Mouse (Mus musculus): Measurements from ENCODE around the gene Drc7. TPM values are rescaled to one million over a fixed set of nuclear protein-coding genes. Genes with fewer than 3 reads are reported as not detected.
A peak's percentile ranks its signal among the peaks of the same experiment; 100 is the strongest.

The Drc7 gene
- polyA plus RNA-seq, 1 experiment from 2014 or later = 0.50 TPM

DNA sequence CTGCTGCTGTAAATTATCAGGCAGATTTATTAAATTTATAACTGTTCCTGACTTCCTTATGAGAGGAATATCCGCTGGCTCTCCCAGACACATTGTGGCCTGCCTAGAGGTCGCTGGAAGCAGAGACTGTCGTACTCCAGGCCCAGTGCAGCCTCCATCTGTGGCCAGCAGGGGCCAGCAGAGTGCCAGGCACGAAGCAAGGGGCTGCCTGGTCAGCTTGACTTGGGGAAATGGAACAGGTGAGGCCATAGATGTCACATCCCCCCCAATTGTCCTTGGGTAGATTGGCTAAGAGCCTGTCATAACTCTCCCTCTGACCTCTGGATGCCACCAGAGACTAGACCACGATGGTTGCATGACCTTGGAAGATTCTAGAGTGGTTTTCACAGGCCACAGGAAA lies 44.1 kb downstream of the Drc7 start:
- 28% methylated on average over 5 of the region's 5 CpGs for WGBS (ENCODE audit: insufficient replicate concordance)
- no peaks in the 10 kb centered on the region for H3K4me1 ChIP-seq (ENCODE audit: control insufficient read depth, low read depth, low read length)
- peak; percentile 36; the same call in 1 of the 2 replicates for ATAC-seq (ENCODE audit: low read depth)
- H3K4me3 ChIP-seq (ENCODE audit: low read depth, low read length) = no peak overlapping the region
- H3K27ac ChIP-seq (ENCODE audit: low read length) = no peak overlapping the region
- H3K4me2 ChIP-seq (ENCODE audit: low read depth, low read length) = no peak overlapping the region
- 0 out of 2 replicates have a peak, but pooled peaks cover 2% of the 10 kb centered on the region for H3K36me3 ChIP-seq (ENCODE audit: control insufficient read depth, insufficient read depth)
- H3K27me3 ChIP-seq (ENCODE audit: control insufficient read depth, insufficient read depth, low read depth, low read length) = no peaks in the 10 kb centered on the region
- H3K9me3 ChIP-seq (replicated peaks; ENCODE audit: control insufficient read depth, low read length) = no peaks in the 10 kb centered on the region
- no peak overlapping the region for H3K9ac ChIP-seq (ENCODE audit: low read depth, low read length)

DNA sequence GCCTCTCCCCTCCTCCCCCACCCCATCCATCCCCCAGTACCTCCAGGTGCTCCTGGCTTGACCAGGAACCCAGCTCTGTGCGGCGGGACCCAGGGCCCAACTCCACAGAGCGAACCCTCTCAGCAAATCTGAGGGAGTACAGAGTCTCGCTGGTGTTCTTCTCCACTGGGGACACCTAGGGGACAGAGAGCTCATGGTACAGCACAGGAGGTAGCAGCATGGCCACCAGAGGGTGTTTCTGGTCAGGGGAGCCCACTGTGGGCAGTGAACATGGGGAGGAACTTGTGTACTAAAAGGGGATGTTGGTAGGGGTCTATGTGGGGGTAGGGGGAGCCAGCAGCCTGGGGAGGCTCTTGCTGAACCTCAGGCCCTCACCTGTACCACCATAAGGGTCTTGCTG lies 47.1 kb downstream of the Drc7 start:
- no peak overlapping the region for H3K4me3 ChIP-seq (ENCODE audit: low read depth, low read length)
- H3K4me2 ChIP-seq (ENCODE audit: low read depth, low read length) = no peak overlapping the region
- ATAC-seq (ENCODE audit: low read depth) = no peak
- no peaks in the 10 kb centered on the region for H3K4me1 ChIP-seq (ENCODE audit: control insufficient read depth, low read depth, low read length)
- no peaks in the 10 kb centered on the region for H3K9me3 ChIP-seq (replicated peaks; ENCODE audit: control insufficient read depth, low read length)
- H3K27ac ChIP-seq (ENCODE audit: low read length) = no peak overlapping the region
- no peak overlapping the region for H3K9ac ChIP-seq (ENCODE audit: low read depth, low read length)
- no peaks in the 10 kb centered on the region for H3K27me3 ChIP-seq (ENCODE audit: control insufficient read depth, insufficient read depth, low read depth, low read length)
- WGBS (ENCODE audit: insufficient replicate concordance) = 72% methylated on average over 4 of the region's 4 CpGs
- 0 out of 2 replicates have a peak, but pooled peaks cover 2% of the 10 kb centered on the region for H3K36me3 ChIP-seq (ENCODE audit: control insufficient read depth, insufficient read depth)

DNA sequence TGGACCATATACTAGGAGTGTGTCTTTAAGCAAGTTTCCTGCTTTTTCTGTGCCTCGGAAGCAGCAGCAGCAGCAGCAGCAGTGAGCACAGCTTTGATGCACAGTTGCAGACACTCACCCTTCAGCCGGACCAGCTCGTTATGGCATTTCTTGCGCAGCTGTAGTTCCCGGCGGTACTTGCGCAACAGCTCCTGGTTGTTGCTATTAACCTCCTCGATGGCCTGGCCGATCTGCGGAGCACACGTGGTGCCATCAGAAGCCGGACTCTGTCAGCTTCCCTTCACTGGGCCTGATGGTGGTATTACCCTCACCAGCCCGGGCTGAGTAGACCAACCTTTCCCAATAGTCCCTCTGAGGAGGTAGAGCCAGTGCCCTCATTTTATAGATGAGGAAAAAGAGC lies 52.4 kb downstream of the Drc7 start:
- 52% methylated on average over 13 of the region's 13 CpGs for WGBS (ENCODE audit: insufficient replicate concordance)
- peak; percentile 53; the same call in 1 of the 2 replicates for ATAC-seq (ENCODE audit: low read depth)
- no peak overlapping the region for H3K4me2 ChIP-seq (ENCODE audit: low read depth, low read length)

DNA sequence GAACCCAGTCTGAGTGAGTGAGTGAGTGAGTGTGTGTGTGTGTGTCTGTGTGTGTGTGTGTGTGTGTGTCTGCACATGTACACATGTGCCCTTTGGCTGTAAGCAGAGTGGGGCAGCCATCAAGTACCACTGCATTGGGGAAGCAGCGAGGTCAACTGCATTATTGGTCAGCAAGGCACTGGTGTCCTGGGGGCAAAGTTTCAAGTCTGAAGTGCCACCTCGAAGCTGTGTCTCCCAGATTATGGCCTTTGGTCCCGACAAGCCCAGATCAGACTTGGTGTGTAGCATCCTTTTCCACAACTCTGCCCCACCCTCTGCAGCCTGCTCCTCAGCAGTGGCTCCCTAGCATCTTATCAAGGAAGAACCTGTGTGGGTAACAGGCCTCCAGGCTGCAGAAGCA lies 57.7 kb downstream of the Drc7 start:
- 43% methylated on average over 3 of the region's 3 CpGs for WGBS (ENCODE audit: insufficient replicate concordance)
- Histone ChIP-seq H3K27me3 (ENCODE audit: control insufficient read depth, insufficient read depth, low read depth, low read length) (no peaks in the 10 kb centered on the region), H3K4me3 (ENCODE audit: low read depth, low read length) (no peak overlapping the region)

More for the DNA sequence above, 52.4 kb downstream of the Drc7 start:
- Histone ChIP-seq H3K9me3 (replicated peaks; ENCODE audit: control insufficient read depth, low read length) (no peaks in the 10 kb centered on the region), H3K27me3 (ENCODE audit: control insufficient read depth, insufficient read depth, low read depth, low read length) (no peaks in the 10 kb centered on the region), H3K9ac (ENCODE audit: low read depth, low read length) (no peak overlapping the region), H3K27ac (ENCODE audit: low read length) (no peak overlapping the region), H3K4me3 (ENCODE audit: low read depth, low read length) (no peak overlapping the region), H3K4me1 (ENCODE audit: control insufficient read depth, low read depth, low read length) (no peaks in the 10 kb centered on the region), H3K36me3 (ENCODE audit: control insufficient read depth, insufficient read depth) (no peaks in the 10 kb centered on the region)

DNA sequence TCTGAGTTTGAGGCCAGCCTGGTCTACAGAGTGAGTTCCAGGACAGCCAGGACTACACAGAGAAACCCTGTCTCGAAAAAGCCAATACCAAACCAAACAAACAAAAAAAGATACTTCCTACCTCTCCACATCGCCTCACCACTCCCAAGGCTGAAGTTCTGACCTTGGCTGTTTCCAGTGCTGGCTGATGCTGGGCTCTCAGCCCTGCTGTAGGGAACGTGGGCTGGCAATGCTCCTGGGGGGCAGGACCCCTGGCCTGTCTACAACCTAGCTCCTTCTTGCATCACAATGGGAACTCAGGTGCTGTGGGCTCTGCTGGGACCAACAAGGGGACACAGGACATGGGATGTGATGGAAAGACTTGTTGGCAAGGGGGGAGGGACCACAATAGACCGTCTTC lies 58.2 kb downstream of the Drc7 start:
- WGBS (ENCODE audit: insufficient replicate concordance) = 49% methylated on average over 4 of the region's 4 CpGs
- Histone ChIP-seq H3K4me1 (ENCODE audit: control insufficient read depth, low read depth, low read length) (no peaks in the 10 kb centered on the region), H3K9ac (ENCODE audit: low read depth, low read length) (no peak overlapping the region), H3K36me3 (ENCODE audit: control insufficient read depth, insufficient read depth) (no peaks in the 10 kb centered on the region), H3K27ac (ENCODE audit: low read length) (no peak overlapping the region), H3K4me3 (ENCODE audit: low read depth, low read length) (no peak overlapping the region), H3K4me2 (ENCODE audit: low read depth, low read length) (no peak overlapping the region), H3K9me3 (replicated peaks; ENCODE audit: control insufficient read depth, low read length) (no peaks in the 10 kb centered on the region), H3K27me3 (ENCODE audit: control insufficient read depth, insufficient read depth, low read depth, low read length) (no peaks in the 10 kb centered on the region)
- no peak for ATAC-seq (ENCODE audit: low read depth)

More for the DNA sequence above, 57.7 kb downstream of the Drc7 start:
- no peak overlapping the region for H3K27ac ChIP-seq (ENCODE audit: low read length)
- H3K9me3 ChIP-seq (replicated peaks; ENCODE audit: control insufficient read depth, low read length) = no peaks in the 10 kb centered on the region
- H3K4me1 ChIP-seq (ENCODE audit: control insufficient read depth, low read depth, low read length) = no peaks in the 10 kb centered on the region
- H3K9ac ChIP-seq (ENCODE audit: low read depth, low read length) = no peak overlapping the region
- no peaks in the 10 kb centered on the region for H3K36me3 ChIP-seq (ENCODE audit: control insufficient read depth, insufficient read depth)
- ATAC-seq (ENCODE audit: low read depth) = no peak
- H3K4me2 ChIP-seq (ENCODE audit: low read depth, low read length) = no peak overlapping the region

DNA sequence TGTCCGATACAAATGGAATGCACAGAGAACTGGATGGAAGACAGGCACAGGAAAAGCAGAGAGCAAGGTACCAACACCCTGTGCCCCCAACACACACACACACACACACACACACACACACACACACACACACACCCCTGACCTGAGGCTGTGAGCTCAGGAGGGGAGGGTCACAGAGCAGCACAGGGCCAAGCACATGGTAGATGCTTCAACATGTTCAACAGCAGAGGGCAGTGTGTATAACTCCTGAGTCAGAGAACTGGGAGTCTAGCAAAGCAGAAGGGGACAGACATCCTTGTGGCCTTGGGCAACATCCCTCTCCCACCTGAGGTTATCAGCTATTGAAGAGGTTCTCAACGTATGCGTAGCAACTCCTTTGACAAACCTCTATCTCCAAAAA lies 58.8 kb downstream of the Drc7 start:
- Histone ChIP-seq H3K27ac (ENCODE audit: low read length) (no peak overlapping the region), H3K4me3 (ENCODE audit: low read depth, low read length) (no peak overlapping the region), H3K9ac (ENCODE audit: low read depth, low read length) (no peak overlapping the region), H3K36me3 (ENCODE audit: control insufficient read depth, insufficient read depth) (no peaks in the 10 kb centered on the region), H3K4me1 (ENCODE audit: control insufficient read depth, low read depth, low read length) (no peaks in the 10 kb centered on the region), H3K4me2 (ENCODE audit: low read depth, low read length) (no peak overlapping the region), H3K9me3 (replicated peaks; ENCODE audit: control insufficient read depth, low read length) (no peaks in the 10 kb centered on the region), H3K27me3 (ENCODE audit: control insufficient read depth, insufficient read depth, low read depth, low read length) (no peaks in the 10 kb centered on the region)
- 62% methylated on average over 3 of the region's 3 CpGs for WGBS (ENCODE audit: insufficient replicate concordance)
- no peak for ATAC-seq (ENCODE audit: low read depth)

DNA sequence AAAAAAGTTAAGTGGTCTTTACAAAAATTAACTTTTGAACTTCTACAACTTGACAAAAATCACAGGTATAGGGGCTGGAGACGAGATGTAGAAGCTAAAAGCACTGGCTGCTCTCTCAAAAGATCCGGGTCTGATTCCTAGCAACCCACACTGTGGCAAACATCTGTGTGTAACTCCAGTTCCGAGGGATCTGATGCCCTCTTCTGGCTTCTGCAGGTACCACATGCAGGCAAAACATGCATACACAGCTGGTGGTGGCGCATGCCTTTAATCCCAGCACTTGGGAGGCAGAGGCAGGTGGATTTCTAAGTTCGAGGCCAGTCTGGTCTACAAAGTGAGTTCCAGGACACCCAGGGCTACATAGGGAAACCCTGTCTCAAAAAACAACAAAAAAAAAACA lies 68.6 kb downstream of the Drc7 start:
- no peaks in the 10 kb centered on the region for H3K36me3 ChIP-seq (ENCODE audit: control insufficient read depth, insufficient read depth)
- no peaks in the 10 kb centered on the region; the same call in 1 of the 2 replicates for H3K4me1 ChIP-seq (ENCODE audit: control insufficient read depth, low read depth, low read length)
- H3K27ac ChIP-seq (ENCODE audit: low read length) = no peak overlapping the region
- no peaks in the 10 kb centered on the region for H3K9me3 ChIP-seq (replicated peaks; ENCODE audit: control insufficient read depth, low read length)
- no peak for ATAC-seq (ENCODE audit: low read depth)
- no peak overlapping the region for H3K4me2 ChIP-seq (ENCODE audit: low read depth, low read length)
- no peak overlapping the region for H3K9ac ChIP-seq (ENCODE audit: low read depth, low read length)
- no peak overlapping the region for H3K4me3 ChIP-seq (ENCODE audit: low read depth, low read length)
- H3K27me3 ChIP-seq (ENCODE audit: control insufficient read depth, insufficient read depth, low read depth, low read length) = no peaks in the 10 kb centered on the region
- 59% methylated on average over 5 of the region's 5 CpGs for WGBS (ENCODE audit: insufficient replicate concordance)

DNA sequence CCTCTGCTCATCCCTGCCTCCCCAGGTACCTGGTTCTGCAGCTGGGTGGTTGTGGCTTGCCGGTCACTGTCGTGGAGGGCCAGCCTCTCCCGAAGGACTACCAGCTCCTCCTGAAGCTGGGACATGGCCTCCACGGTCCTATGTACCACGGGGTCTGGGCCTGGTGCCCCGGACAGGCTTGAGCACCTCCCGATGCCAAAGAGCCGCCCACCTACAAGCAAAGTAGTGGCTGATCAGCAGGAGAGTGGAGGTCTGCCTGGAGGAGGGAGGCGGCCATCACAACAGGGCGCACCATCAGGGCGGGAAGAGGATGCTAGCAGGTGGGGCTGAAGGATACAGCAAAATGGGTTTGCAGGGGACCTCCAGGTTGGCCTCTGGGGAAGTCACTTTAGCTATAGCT lies 71.6 kb downstream of the Drc7 start:
- 73% methylated on average over 11 of the region's 11 CpGs for WGBS (ENCODE audit: insufficient replicate concordance)

DNA sequence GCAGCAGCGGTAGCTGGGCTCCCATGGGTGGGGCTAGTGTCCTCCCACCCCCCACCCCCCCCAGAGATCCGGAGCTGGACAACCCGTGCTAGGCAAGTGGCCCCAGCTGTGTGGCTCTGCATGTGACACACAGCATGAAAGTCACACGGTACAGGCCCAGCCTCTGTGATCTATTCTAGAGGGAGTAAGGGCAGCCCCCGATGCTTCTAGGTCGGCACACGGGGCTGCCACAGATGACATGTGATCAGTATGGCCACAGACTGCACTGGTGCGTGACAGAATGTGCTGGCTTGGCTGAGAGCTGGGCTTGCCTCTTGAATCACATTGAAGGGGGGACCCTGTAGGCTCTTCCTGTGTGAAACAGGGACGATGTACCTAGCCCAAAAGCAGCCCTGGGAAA lies 72.8 kb downstream of the Drc7 start:
- H3K27me3 ChIP-seq (ENCODE audit: control insufficient read depth, insufficient read depth, low read depth, low read length) = no peaks in the 10 kb centered on the region
- no peak overlapping the region for H3K4me3 ChIP-seq (ENCODE audit: low read depth, low read length)
- ATAC-seq (ENCODE audit: low read depth) = no peak
- no peaks in the 10 kb centered on the region for H3K36me3 ChIP-seq (ENCODE audit: control insufficient read depth, insufficient read depth)
- H3K4me2 ChIP-seq (ENCODE audit: low read depth, low read length) = no peak overlapping the region
- WGBS (ENCODE audit: insufficient replicate concordance) = 57% methylated on average over 9 of the region's 9 CpGs
- H3K4me1 ChIP-seq (ENCODE audit: control insufficient read depth, low read depth, low read length) = peaks cover 7% of the 10 kb centered on the region
- no peak overlapping the region for H3K9ac ChIP-seq (ENCODE audit: low read depth, low read length)
- H3K27ac ChIP-seq (ENCODE audit: low read length) = no peak overlapping the region
- no peaks in the 10 kb centered on the region for H3K9me3 ChIP-seq (replicated peaks; ENCODE audit: control insufficient read depth, low read length)

More for the DNA sequence above, 71.6 kb downstream of the Drc7 start:
- Histone ChIP-seq H3K4me1 (ENCODE audit: control insufficient read depth, low read depth, low read length) (peaks cover 2% of the 10 kb centered on the region), H3K9ac (ENCODE audit: low read depth, low read length) (no peak overlapping the region), H3K27me3 (ENCODE audit: control insufficient read depth, insufficient read depth, low read depth, low read length) (no peaks in the 10 kb centered on the region), H3K9me3 (replicated peaks; ENCODE audit: control insufficient read depth, low read length) (no peaks in the 10 kb centered on the region), H3K4me2 (ENCODE audit: low read depth, low read length) (no peak overlapping the region), H3K27ac (ENCODE audit: low read length) (no peak overlapping the region), H3K36me3 (ENCODE audit: control insufficient read depth, insufficient read depth) (no peaks in the 10 kb centered on the region), H3K4me3 (ENCODE audit: low read depth, low read length) (no peak overlapping the region)
- no peak for ATAC-seq (ENCODE audit: low read depth)

Measured in liver, embryonic 16.5 days (tissue).